Mouse (Mus musculus): ENCODE results near the gene Dgkh.
"Not testable (repeated sequence)": the region's sequence is repeated elsewhere in the genome, so short reads cannot be mapped to it uniquely, and the experiment has no call there.

The Dgkh gene

DNA sequence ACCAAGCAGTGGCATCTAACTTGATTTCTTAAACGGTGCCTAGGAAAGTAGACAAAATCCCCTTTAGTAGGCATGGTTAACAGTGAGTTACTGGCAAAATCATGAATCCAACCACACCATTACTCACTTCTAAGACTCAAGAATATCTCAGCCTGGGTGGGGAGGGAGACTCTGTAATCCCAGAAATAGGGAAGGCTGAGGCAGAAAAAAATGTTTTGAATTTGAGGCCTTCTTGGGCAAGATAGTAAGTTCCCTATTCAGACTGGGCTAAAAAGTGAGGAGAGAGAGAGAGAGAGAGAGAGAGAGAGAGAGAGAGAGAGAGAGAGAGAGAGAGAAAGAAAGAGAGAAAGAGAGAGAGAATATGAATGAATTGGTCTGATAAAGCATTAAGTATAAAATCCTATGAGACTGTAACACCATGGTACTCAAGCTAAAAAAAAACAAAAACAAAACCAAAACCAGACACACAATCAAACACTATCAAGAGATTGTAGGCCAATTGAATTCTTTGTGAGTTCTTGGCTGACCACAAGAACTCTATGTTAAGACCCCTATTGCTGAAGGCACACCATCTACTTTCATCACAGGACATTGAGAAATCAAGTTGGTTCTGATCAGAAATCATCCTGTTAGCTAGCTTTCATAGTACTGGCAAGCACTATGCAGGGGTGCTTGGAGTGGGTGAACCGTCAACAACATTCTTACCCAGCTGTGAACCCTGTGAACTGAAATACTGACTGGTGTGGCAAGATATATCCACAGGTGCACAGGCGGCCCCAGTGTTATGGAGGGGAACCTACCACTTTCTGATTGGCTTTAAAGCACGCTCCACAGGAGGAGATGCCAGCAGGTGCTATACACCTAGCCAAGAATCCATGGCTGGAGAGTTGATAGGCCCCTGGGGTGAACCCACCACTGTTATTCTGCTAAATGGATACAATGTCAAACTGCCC is 101.4 kb downstream of the Dgkh start:
- CTCF ChIA-PET = no interaction called here

DNA sequence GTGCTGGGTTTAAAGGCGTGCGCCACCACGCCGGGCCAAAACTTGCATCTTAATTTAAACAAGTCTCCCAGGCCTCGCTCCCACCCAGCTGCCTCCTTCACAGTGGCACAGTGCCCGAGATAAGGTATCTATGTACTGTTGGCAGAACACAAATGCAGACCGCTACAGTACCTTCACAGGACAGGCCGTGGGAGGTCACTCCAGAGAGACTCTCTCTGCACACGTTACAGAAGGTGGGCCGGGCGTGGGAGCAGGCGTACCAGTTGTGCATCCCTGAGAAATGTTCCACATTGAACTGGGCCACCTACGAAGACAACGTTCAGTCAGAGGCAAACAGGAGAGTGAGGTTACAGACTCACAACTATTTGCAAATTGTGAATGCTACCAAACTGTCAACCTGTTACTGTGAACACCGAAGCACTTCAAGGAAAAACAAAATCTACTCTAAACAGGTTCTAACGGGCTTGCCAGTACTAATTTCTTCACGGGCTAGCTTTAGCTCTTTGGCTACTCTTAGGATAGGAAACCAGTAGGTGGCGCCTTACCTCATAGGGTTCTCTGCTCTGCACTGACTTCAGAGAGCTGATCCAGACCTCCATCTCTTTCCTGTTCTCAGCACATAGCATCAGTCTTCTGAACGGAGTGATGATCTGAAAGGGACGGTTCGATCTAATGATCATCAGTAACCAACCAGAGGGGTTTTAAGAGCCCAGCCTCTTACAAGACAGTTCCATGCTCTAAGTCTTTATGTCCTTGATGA is 104.9 kb downstream of the Dgkh start:
- CTCF ChIA-PET = no interaction called here

DNA sequence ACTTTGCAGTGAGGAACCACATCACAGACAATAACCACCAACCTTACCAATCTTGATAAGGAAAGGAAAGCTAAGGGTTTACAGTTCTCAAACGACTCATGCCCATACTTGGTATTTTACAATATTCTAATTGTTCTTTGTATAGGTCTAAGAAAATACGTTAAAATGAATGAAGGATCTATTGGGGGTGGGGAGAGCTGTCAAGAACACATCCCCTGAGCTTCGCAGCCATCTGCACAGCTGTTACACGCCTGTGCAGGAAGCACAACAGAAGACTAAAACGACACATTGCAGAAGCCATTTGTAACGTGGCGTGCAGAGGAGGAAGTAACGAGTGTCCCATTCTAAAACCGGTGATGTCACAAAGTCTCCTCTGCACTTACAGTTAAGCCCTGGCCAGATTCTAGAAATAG is 113.7 kb downstream of the Dgkh start:
- CTCF ChIA-PET = no interaction called here

DNA sequence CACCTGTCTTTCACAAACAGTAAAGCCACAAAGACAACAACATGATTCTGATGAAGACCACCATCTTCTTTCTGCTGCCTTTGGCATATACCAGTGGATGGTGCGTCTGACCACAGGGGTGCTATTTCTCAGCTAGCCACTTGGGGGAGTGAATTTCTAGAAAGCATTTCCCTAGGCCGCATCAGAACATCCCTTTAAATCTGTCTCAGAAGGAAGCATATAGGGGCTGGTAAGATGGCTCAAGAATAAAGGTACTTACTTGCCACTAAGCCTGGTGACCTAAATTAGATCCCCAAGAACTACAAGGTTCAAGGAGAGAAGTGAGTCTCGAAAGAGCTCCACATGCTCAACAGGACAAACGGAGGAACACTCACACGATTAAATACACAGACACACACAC is 119.0 kb downstream of the Dgkh start:
- CTCF ChIA-PET = no interaction called here

DNA sequence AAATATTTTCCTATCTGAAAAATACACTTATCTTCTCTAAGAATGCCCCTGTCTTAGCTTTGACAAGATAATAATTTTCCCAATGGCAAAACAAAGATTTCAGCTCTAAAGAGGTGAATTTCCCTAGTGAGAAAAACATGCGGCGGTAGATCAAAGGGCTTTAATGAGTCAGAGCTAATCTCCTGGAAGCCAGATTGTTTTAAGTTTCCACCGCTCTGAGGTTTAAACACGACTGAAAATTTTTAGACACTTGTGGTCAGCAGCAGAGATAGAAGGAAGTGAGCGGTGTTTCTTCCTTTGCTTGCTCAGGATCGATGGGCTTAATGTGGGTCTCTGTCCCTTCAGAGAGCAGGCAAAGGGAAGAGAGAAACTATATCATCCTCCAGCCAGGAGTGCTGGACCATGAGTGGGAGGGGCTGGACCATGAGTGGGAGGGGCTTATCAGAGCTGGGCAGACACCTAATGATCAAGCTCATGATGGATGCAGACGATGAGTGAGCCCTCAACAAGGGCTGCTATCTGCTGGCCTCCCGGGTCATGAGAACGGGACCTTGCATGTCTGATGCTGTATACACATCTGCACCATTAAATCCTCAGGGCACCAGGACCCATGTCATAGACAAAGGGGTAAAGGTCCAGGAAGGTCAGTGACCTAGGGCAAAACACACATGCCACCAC is 120.3 kb downstream of the Dgkh start:
- CTCF ChIA-PET = no interaction called here

DNA sequence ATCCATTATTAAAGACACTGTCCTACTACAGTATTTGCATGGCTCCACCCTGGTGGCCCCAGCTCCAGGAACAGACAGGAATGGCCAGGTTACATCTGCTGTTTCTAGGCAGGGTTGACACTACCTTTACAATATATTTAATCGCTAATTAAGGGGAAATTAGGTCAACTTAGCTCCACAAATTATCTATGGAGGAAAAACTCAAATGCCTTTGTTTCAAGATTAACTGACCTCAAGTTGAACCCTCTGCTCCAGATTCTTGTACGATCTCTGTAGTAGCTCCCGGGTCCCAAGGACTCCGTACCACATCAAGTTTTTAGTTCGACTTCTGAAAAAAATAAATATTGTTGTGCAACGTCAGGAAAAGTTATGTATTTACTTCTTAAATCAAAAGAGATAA is 137.7 kb downstream of the Dgkh start:
- CTCF ChIA-PET = no interaction called here

DNA sequence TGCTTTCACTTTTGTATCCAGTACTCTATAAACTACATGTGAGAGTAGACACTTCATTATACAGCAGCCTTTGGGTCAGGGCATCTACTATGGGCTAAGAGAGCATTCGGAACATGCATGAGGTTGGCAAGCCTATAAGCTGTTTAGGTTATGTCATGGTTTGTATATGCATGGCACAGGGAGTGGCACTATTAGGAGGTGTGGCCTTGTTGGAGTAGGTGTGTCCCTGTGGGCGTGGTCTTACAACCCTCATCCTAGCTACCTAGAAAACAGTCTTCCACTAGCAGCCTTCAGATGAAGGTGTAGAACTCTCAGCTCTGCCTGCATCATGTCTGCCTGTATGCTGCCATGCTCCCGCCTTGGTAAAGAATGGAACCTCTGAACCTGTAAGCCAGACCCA is 139.6 kb downstream of the Dgkh start:
- CTCF ChIA-PET = no interaction called here

DNA sequence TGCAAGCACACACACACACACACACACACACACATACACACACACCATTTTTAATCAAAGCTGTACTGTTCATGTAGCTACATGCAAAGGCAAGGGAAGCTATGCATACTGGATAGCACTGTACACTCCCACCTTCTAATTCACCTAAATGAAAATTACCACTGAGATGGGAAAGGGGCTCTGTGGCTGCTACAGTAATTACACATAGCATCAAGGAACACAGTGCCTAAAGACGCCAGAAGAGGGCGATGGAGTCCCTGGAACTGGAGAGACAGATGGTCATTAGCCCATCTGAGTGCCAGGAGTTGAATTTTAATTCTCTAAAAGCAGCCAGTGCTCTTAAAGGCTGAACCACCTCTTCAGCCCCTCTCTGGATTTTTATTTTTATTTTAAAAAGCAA is 142.2 kb downstream of the Dgkh start:
- CTCF ChIA-PET = no interaction called here

DNA sequence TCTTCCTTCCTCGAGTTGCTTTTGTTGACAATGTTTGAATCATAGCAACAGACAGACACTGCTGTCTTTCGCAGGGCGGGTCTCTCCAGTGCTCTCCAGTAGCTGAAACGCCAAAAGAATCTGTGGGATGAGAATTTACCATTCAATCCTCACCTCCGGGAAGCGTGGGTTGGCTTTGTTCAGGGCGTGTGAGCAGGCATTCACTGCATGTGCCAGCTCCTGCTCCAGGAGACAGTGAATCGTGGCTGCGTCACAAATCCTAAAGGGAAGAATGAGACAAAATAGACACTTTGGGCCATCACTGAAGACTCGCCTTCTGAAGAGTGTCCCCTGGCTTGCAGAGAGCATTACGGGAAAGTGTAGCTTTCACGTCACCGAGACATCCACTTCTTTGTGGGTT is 148.4 kb downstream of the Dgkh start:
- CTCF ChIA-PET = no interaction called here

DNA sequence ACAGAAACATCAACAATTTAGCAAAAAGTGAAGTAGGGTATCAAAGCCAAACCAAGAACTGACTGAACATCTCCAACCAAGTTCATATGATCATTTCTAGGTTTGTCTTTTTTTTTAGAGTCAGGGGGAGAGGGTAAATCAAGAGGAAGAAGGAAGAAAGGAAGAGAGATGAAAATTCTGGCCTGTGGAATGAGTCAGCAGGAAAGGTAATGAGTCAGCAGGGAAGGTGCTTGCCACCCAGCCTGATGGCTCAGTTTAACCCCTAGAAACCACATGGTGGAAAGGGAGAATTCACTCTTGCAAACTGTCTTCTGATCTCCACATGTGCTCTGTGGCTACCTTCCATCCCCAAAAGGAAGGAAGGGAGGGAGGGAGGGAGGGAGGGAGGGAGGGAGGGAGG is 149.4 kb downstream of the Dgkh start:
- CTCF ChIA-PET = interaction anchor here (0.8 kb wide), 1 partner anchor 17 kb away, joined by 3 read pairs; no protein-coding TSS in a partner anchor

DNA sequence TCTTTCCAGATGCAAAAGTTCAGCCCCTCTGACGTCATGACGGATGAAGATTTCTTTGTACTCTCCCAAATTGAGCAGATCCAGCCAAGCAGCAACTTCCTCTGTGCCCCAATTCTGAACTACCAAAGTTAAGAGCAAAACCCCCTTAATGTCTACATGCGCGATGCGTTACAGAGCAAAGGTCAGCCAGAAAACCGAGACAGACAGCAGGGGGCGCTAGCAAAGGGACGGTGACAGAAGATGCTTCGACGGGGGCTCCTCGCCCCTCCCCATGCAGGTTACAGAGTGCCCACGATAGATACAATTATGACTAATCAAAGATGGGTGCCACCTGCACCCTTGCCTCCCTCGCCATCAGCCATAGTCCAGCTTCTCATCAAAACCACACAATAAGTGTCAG is 156.7 kb downstream of the Dgkh start:
- CTCF ChIA-PET = interaction anchor here (0.5 kb wide), 1 partner anchor 74 kb away, joined by 4 read pairs; no protein-coding TSS in a partner anchor

DNA sequence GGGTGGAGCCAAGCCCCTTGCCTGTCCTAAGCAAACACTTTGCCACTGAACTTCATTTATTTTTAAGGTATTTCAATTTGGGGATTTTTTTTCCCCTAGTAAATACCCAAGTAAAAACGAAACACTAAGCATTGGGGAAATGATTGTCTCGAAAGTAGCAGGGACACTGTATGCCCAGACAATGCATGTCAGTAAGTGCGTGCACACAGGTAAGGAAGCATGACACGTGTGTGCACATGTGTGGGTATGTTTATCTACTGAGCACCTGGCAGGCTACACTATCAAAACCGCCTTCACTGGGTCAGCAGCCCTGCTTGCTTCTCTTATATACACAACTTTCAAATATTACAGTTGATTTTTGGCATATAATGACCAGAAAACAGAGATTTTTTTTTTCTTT is 164.2 kb downstream of the Dgkh start:
- CTCF ChIA-PET = no interaction called here

DNA sequence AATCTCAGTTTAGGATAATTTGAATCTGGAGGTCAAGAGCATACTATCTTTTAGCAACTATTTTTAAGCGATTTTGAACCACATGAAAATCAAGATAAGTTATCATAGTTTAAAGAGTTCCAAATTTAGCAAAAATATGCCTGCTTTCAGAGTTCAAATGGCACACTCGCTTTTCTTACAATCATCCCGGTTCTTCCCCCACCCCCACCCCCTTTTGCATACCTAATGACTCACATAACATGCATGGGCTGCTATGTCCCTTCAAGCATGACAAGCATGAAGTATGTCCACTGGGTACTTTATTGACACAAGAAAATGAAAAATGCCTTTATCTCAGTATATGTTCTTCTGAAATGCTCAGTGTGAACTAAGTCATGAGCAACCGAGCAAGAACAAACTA is 166.1 kb downstream of the Dgkh start:
- CTCF ChIA-PET = no interaction called here

DNA sequence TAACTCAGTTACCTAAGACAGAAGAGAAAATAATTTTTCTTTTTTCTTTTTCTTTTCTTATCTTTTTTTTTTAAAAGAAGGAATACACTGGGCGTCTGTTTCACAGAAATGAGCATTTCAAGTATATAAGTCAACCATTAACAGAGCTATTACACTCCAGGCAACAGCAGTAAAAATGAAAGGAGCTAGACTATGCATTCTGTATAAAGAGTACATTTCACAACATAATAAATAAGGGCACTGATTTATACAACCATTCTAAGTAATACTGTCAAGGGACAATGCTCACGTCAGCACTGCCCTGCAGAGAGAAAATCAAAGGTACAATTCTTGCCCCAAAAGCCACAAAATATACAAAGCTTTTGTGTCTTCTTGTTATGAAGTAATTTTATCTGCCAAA is 168.3 kb downstream of the Dgkh start:
- CTCF ChIA-PET = no interaction called here

DNA sequence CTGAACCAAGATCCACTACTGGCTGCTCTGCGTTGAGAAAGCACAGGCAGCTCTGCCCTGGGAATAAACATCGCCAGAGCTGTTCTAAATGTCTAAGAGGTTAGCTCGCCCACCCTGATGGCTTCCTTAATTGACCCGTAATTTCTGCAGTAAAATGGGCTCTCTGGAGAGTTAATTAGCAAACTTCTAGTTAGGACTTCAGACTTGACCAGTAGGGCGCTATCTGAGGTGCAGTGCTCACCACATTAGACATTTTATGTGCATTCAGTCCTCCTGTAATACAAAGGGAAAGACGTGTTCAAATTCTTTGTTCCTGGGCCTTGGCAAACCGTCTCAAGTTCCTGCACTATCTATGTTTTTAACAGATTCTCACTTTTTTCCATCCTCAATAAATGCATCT is 169.4 kb downstream of the Dgkh start:
- CTCF ChIA-PET = no interaction called here

DNA sequence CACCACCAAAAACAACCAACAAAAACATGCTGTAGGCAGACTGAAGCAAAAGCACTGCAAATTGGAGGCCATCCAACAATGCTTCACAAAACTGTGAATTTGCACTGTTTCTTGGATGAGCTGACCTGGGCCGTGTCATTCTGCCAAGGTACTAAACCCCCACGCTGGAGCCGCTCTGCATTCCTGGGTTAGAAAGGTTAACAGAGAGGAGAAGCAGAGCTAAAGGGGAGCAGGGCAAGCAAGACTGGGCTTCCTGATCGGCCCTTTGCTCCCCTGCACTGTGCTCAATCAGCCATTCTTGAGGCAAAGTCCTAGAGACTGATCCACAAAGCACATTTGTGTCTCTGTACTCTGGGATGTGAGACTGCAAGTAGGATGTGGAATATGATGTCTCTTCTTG is 170.5 kb downstream of the Dgkh start:
- CTCF ChIA-PET = no interaction called here

DNA sequence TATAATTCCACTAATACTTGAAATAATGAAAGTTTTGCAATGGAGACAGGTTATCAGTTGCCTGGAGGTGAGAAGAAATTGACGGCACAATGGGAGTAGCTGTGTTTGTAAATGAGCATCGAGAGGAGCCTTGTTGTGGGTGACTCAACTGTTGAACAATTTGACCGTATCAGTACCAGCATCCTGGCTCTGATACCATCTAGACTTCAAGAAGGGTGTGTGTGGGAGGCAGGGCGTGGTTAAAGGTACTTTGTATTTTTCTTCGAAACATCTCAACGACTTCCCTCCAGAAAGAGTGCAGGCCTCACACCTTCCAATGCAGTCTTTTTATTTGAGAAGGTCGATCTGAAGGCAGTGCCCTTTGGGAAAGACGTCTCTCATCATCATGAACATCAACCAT is 173.5 kb downstream of the Dgkh start:
- CTCF ChIA-PET = no interaction called here

DNA sequence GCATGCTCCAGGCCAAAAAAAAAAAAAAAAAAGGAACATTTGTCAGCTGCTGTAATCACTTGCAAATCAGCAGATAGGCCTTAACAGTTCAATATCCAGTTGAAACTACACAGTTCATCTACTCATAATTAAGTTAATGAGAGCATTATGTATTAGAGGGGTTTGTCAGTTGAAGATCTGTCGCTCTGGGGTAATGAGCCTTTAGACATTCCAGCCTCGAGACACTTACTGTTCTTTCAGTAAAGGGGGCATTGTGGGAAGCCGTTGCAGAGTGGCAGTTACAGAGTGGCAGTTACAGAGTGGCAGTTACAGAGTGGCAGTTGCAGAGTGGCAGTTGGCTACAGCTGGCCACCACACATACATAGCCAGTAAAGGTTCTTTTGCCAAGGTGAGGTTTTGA is 177.7 kb downstream of the Dgkh start:
- CTCF ChIA-PET = not testable (repeated sequence)

DNA sequence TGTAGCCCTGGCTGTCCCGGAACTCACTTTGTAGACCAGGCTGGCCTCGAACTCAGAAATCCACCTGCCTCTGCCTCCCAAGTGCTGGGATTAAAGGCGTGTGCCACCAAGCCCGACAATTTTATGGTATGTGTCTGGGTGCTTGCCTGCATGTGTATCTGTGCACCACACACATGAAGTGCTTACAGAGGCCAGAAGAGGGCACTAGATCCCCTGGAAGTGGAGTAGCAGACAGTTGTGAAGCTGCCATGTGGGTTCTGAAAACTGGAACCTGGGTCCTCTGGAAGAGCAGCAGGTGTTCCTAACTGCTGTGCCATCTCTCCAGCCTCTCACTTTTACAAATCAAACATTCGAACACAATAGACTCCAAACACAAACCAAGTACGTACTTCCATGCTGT is 178.9 kb downstream of the Dgkh start:
- CTCF ChIA-PET = no interaction called here

DNA sequence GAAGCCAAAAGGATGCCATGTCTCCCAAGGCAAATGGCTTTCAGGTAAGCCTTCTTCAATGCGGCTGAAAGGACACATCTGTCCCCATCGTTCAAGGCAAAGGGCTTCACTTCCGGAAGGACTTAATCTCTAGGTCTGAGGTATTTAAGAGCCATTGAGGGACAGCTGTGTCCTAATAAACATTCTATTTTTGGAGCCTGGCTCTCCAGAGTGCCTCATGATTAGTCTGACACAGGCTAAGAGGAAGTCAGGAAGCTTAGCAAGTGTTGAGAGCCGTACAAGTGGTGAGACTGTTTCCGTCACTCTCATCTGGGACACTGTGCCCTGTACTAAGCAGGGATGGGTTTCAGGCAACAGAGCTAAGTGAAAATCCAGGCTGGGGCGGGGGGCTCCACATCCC is 183.8 kb downstream of the Dgkh start:
- CTCF ChIA-PET = no interaction called here

DNA sequence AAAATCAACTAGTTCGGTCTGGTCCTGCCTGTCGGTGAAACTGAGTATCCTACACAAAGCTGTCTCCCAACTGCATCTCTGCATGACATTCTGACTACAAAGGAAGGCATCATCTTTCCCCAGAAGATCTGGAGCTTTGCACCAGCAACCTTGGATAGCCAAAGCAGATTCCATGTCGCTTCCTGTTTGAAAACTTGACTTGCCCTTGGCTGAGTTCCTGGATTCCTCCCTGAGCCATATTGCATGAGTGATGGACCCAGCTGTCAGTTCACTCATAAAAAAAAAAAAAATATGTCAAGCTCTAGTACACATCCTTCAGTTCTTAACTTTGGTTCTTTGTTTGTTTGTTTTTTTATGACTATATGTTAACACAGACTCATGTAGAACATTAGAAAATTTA is 191.3 kb downstream of the Dgkh start:
- CTCF ChIA-PET = interaction anchor here (0.6 kb wide), 1 partner anchor 96 kb away, joined by 3 read pairs; no protein-coding TSS in a partner anchor

DNA sequence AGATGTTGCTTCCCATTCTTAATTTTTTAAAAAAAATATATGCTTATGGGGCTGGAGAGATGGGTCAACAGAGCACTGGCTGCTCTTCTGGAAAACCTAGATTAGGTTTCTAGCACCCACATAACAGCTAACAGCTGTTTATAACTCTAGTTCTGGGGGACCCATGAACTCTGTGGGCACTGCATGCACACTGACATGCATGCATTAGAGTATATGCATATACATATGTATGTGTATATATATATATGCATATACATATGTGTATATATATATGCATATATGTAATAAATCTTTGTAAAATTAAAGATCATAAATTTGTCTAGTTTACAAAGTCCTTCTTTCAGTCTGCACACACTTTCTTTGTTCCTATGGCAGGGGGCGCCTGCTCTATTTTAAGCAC is 192.8 kb downstream of the Dgkh start:
- CTCF ChIA-PET = no interaction called here
